Comparison of ENCODE assay signal across 8 mouse cellular contexts in the genomic region with DNA sequence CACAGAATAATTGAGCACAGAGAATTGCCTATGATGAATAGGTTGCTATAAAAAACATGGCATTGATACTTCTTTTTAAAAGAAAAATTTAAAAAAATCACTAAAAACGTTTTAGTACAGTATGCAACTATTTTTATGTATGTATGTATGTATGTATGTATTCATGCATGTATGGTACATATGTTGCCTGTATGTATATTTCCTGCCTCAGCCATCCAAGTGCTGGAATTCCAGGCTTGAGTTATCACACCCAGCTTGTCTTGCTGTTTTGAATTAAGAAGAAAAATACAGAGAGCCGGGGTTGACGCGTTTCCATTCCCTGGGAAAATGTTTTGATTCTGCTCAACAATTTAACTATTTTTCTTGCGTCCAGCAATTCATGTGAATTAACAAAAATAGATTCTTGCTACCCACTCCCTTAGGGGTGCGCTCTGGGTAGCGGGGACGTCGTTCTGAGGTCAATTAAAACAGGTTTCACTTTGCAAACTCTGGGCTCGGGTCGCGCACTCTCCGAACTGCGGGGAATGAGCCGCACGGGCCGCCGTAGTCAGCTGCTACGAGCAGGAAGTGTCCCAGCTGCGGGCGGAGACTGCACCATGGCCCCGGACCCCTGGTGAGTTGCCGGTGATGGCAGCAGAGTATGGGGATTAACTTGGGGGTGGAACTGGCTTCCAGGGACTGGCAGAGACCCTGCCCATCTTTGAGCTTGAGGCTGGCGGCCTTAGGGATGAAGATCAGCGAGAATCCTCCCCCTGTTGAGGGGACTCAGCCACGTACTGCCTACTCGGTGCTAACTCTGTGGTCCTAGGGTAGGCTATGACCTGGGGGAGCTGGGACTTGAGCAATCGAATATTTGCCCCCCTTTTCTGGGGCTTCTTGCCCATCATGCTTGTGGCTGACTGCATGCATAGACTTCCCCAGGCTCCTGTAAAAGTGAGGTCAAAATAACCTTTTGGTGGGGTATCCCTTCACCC. TPM values are rescaled to one million over a fixed set of nuclear protein-coding genes. Genes with fewer than 3 reads are reported as not detected.
DNase-seq lines count a peak whose midpoint lies in the region; ATAC-seq and TF ChIP-seq lines count a peak whose summit lies in the region.

A gene (plus strand): TSS at position 289 of the 974 bp plus-strand sequence.

- H3K9me3 ChIP-seq in embryonic facial prominence, embryonic 15.5 days (replicated peaks): no peaks in the 10 kb centered on the region
- no peaks in the 10 kb centered on the region for H3K9me3 ChIP-seq in heart, embryonic 10.5 days
- H3K9me3 ChIP-seq in kidney, embryonic 15.5 days (replicated peaks): no peaks in the 10 kb centered on the region

- under 1% methylated on average over 28 of the region's 28 CpGs for WGBS in bone marrow, adult 2 months
- WGBS in embryonic facial prominence, embryonic 15.5 days: under 1% methylated on average over 28 of the region's 28 CpGs
- WGBS in heart, embryonic 10.5 days: under 1% methylated on average over 28 of the region's 28 CpGs
- under 1% methylated on average over 28 of the region's 28 CpGs for WGBS in kidney, embryonic 15.5 days

- peak within 1 kb of the TSS; percentile 83 for H3K4me3 ChIP-seq in bone marrow, adult 2 months (replicated peaks; ENCODE audit: control insufficient read depth, low read depth, low read length)
- H3K4me3 ChIP-seq in embryonic facial prominence, embryonic 15.5 days (replicated peaks): peak within 1 kb of the TSS; percentile 66
- H3K4me3 ChIP-seq in heart, embryonic 10.5 days: peak within 1 kb of the TSS; percentile 95
- H3K4me3 ChIP-seq in kidney, embryonic 15.5 days (replicated peaks): peak within 1 kb of the TSS; percentile 93

- ATAC-seq in embryonic facial prominence, embryonic 15.5 days (ENCODE audit: insufficient number of reproducible peaks, low FRiP score, low TSS enrichment, low read depth): peak; percentile 82
- peak; percentile 81 for ATAC-seq in kidney, embryonic 15.5 days (replicated peaks; ENCODE audit: low FRiP score)
- ATAC-seq in monocyte, adult 5-6 weeks (replicated peaks; ENCODE audit: insufficient number of reproducible peaks, low FRiP score, low TSS enrichment, poor library complexity, severe bottlenecking): peak; percentile 95

- peaks cover 3% of the 10 kb centered on the region for H3K4me1 ChIP-seq in bone marrow, adult 2 months (ENCODE audit: control insufficient read depth, insufficient read depth, low read length)
- H3K4me1 ChIP-seq in embryonic facial prominence, embryonic 15.5 days: peaks cover 19% of the 10 kb centered on the region
- H3K4me1 ChIP-seq in heart, embryonic 10.5 days: peaks cover 14% of the 10 kb centered on the region
- peaks cover 22% of the 10 kb centered on the region for H3K4me1 ChIP-seq in kidney, embryonic 15.5 days

- H3K4me2 ChIP-seq in embryonic facial prominence, embryonic 15.5 days (replicated peaks): peak within 1 kb of the TSS; percentile 72
- H3K4me2 ChIP-seq in kidney, embryonic 15.5 days: peak within 1 kb of the TSS; percentile 67

- H3K27me3 ChIP-seq in embryonic facial prominence, embryonic 15.5 days: no peaks in the 10 kb centered on the region
- H3K27me3 ChIP-seq in heart, embryonic 10.5 days (ENCODE audit: insufficient read depth, poor library complexity, severe bottlenecking): no peaks in the 10 kb centered on the region
- H3K27me3 ChIP-seq in kidney, embryonic 15.5 days: no peaks in the 10 kb centered on the region

- no peak within 1 kb of the TSS for H3K27ac ChIP-seq in bone marrow, adult 2 months (ENCODE audit: control insufficient read depth, insufficient read depth, low read depth, low read length, poor library complexity)
- 0 out of 2 replicates have a peak within 1 kb of the TSS, but pooled peaks have one; percentile 9 for H3K27ac ChIP-seq in embryonic facial prominence, embryonic 15.5 days (replicated peaks)
- H3K27ac ChIP-seq in heart, embryonic 10.5 days: peak within 1 kb of the TSS; percentile 91
- peak within 1 kb of the TSS; percentile 59 for H3K27ac ChIP-seq in kidney, embryonic 15.5 days

- peak; percentile 50; the same call in 1 of the 2 replicates for TF ChIP-seq POLR2A in bone marrow, adult 2 months (IDR thresholded peaks at IDR 0.05; ENCODE audit: borderline replicate concordance, control insufficient read depth, low read depth, low read length)

- H3K36me3 ChIP-seq in embryonic facial prominence, embryonic 15.5 days: no peaks in the 10 kb centered on the region
- peaks cover 9% of the 10 kb centered on the region for H3K36me3 ChIP-seq in heart, embryonic 10.5 days
- peaks cover 13% of the 10 kb centered on the region; the same call in 1 of the 2 replicates for H3K36me3 ChIP-seq in kidney, embryonic 15.5 days

- TF ChIP-seq CTCF in bone marrow, adult 2 months (IDR thresholded peaks at IDR 0.05; ENCODE audit: control insufficient read depth, insufficient read depth, low read length): no peak

- H3K9ac ChIP-seq in embryonic facial prominence, embryonic 15.5 days: peak within 1 kb of the TSS; percentile 59
- peak within 1 kb of the TSS; percentile 89 for H3K9ac ChIP-seq in kidney, embryonic 15.5 days

- DNase-seq in 416B (ENCODE audit: low read depth) (peak; percentile 87), liver (peak; percentile 88)
- peak; percentile 93 for DNase-seq in heart, embryonic 10.5 days (ENCODE audit: low spot score)
- peak; percentile 93 to 99 for DNase-seq in spleen, postnatal 4 days (ENCODE audit: low spot score in 2 of 2)

RNA-seq across cellular contexts. Expression of the gene that starts here (rescaled TPM):
- 13.0 and 20.1 TPM in 2 replicates for polyA plus RNA-seq in bone marrow, adult 2 months (2011; ENCODE audit: insufficient read depth, insufficient read length, low replicate concordance, missing spikeins)
- 56.1 and 60.6 TPM in 2 replicates for polyA plus RNA-seq in embryonic facial prominence, embryonic 15.5 days (2015; fragmentation: Nextera tagmentation; extraction: Ambion mirVana)
- polyA plus RNA-seq in heart, embryonic 10.5 days (2016; fragmentation: Nextera tagmentation; extraction: Ambion mirVana): 53.3 and 57.1 TPM in 2 replicates
- 51.1 and 52.4 TPM in 2 replicates for polyA plus RNA-seq in kidney, embryonic 15.5 days (2015; fragmentation: Nextera tagmentation; extraction: Ambion mirVana)
- total RNA-seq in monocyte, adult 5-6 weeks (2017): 48.7 to 55.2 TPM (median 54.3 TPM) in 3 replicates
